Mouse (Mus musculus): ENCODE data around the gene Slc44a1. TPM values are rescaled to one million over a fixed set of nuclear protein-coding genes. Genes with fewer than 3 reads are reported as not detected.
A peak's percentile ranks its signal among the peaks of the same experiment; 100 is the strongest.

Slc44a1 gene
- total RNA-seq (2021) = 10 to 100 TPM; 65.0 to 70.6 TPM
- long read RNA-seq, experiment 1, full-length matches to known transcripts = 102 of 133 reads
- long read RNA-seq, experiment 1, partial matches to known transcripts = 11 of 133 reads
- long read RNA-seq, experiment 1, other reads (novel, unspliced or antisense) = 20 of 133 reads
- long read RNA-seq, experiment 2, full-length matches to known transcripts = 50 of 65 reads
- long read RNA-seq, experiment 2, partial matches to known transcripts = 4 of 65 reads
- long read RNA-seq, experiment 2, other reads (novel, unspliced or antisense) = 11 of 65 reads

- DNase-seq (ENCODE audit: low spot score in 2 of 2) = peak; percentile 81 to 85
- intact Hi-C loops (cut with DNase I) = loop anchor here (2.0 to 5.0 kb wide), 2 partner anchors 73 to 97 kb away; no protein-coding TSS in a partner anchor
These were observed at the start of gene Slc44a1 for GRCm38 (mm10) chr4:53440010-53440815. Gene Slc44a1, plus strand, starts transcription at chr4:53440413.

- no peak for DNase-seq (ENCODE audit: low spot score in 2 of 2)
- intact Hi-C loops (cut with DNase I) = no loop called here
These were observed 45.2 kb upstream of the Slc44a1 start for GRCm38 (mm10) chr4:53395002-53395401.

- intact Hi-C loops (cut with DNase I) = no loop called here
- no peak for DNase-seq (ENCODE audit: low spot score in 2 of 2)
These were observed 43.5 kb upstream of the Slc44a1 start for GRCm38 (mm10) chr4:53396623-53397192.

GRCm38 (mm10) chr4:53397280-53398117, 42.7 kb upstream of the Slc44a1 start:
- DNase-seq (ENCODE audit: low spot score in 2 of 2) = no peak
- intact Hi-C loops (cut with DNase I) = no loop called here

GRCm38 (mm10) chr4:53398561-53398960, 41.7 kb upstream of the Slc44a1 start:
- DNase-seq (ENCODE audit: low spot score in 2 of 2) = no peak
- intact Hi-C loops (cut with DNase I) = no loop called here

GRCm38 (mm10) chr4:53399428-53399827, 40.8 kb upstream of the Slc44a1 start:
- DNase-seq (ENCODE audit: low spot score in 2 of 2) = no peak
- intact Hi-C loops (cut with DNase I) = no loop called here

GRCm38 (mm10) chr4:53403386-53403785, 36.8 kb upstream of the Slc44a1 start:
- intact Hi-C loops (cut with DNase I) = loop anchor here (5.0 kb wide), 1 partner anchor 34 kb away; no protein-coding TSS in a partner anchor
- DNase-seq (ENCODE audit: low spot score in 2 of 2) = no peak

GRCm38 (mm10) chr4:53404431-53404925, 35.7 kb upstream of the Slc44a1 start:
- intact Hi-C loops (cut with DNase I) = loop anchor here (5.0 kb wide), 1 partner anchor 33 kb away; no protein-coding TSS in a partner anchor
- peak; percentile 19 to 54 for DNase-seq (ENCODE audit: low spot score in 2 of 2)

GRCm38 (mm10) chr4:53406866-53407265, 33.3 kb upstream of the Slc44a1 start:
- no peak for DNase-seq (ENCODE audit: low spot score in 2 of 2)
- intact Hi-C loops (cut with DNase I) = no loop called here

- no peak for DNase-seq (ENCODE audit: low spot score in 2 of 2)
- intact Hi-C loops (cut with DNase I) = no loop called here
These were observed 31.4 kb upstream of the Slc44a1 start for GRCm38 (mm10) chr4:53408821-53409220.

GRCm38 (mm10) chr4:53409526-53410085, 30.6 kb upstream of the Slc44a1 start:
- no peak for DNase-seq (ENCODE audit: low spot score in 2 of 2)
- intact Hi-C loops (cut with DNase I) = no loop called here

GRCm38 (mm10) chr4:53410752-53411151, 29.5 kb upstream of the Slc44a1 start:
- intact Hi-C loops (cut with DNase I) = no loop called here
- no peak for DNase-seq (ENCODE audit: low spot score in 2 of 2)

GRCm38 (mm10) chr4:53411958-53412870, 28.0 kb upstream of the Slc44a1 start:
- intact Hi-C loops (cut with DNase I) = no loop called here
- DNase-seq (ENCODE audit: low spot score in 2 of 2) = no peak

GRCm38 (mm10) chr4:53412991-53413390, 27.2 kb upstream of the Slc44a1 start:
- intact Hi-C loops (cut with DNase I) = no loop called here
- no peak for DNase-seq (ENCODE audit: low spot score in 2 of 2)

- no peak for DNase-seq (ENCODE audit: low spot score in 2 of 2)
- intact Hi-C loops (cut with DNase I) = no loop called here
These were observed 26.0 kb upstream of the Slc44a1 start for GRCm38 (mm10) chr4:53414031-53414797.

GRCm38 (mm10) chr4:53415873-53416637, 24.2 kb upstream of the Slc44a1 start:
- intact Hi-C loops (cut with DNase I) = no loop called here
- DNase-seq (ENCODE audit: low spot score in 2 of 2) = peak; percentile 44 to 84

Measured in left cerebral cortex, postnatal 14 days (tissue).